Mouse (Mus musculus) cerebellum, adult 11 months (tissue): ENCODE measurements around the gene Brd3.

Source experiments
- DNase-seq: peaks from one replicate; pipeline ENCODE4 v3.0.0; 2022

Brd3 gene

GRCm38 (mm10) chr2:27425161-27425611 lies 82.3 kb downstream of the Brd3 start:
- no peak for DNase-seq

- DNase-seq: no peak
Measured at GRCm38 (mm10) chr2:27423596-27423995, 83.9 kb downstream of the Brd3 start.

- peak; percentile 45 for DNase-seq
Measured at GRCm38 (mm10) chr2:27421293-27422068, 86.0 kb downstream of the Brd3 start.

DNA sequence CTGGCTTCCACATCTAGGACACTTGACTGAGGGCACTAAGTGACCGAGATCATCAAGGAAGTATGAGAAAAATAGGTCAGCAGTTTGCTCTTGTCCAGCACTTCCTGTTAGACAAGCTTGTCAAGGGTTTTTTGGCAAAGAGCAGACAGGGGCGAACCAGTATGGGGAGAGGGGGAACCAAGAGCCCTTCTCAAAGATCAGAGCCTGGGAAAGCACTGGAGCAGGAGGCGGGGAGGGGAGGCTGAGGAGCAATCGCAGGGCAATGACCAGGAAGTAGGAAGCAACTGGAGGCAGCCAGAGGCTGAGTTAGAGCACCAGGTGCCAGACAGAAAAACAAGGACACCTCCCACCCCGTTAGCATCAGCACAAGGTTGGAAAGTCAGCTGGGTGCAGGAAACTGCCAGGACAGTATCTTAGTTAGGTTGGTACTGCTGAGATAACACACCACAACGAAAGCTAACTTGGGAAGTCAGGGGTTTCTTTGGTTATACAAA lies 88.8 kb downstream of the Brd3 start:
- no peak for DNase-seq

GRCm38 (mm10) chr2:27417648-27418153 lies 89.8 kb downstream of the Brd3 start:
- no peak for DNase-seq

DNA sequence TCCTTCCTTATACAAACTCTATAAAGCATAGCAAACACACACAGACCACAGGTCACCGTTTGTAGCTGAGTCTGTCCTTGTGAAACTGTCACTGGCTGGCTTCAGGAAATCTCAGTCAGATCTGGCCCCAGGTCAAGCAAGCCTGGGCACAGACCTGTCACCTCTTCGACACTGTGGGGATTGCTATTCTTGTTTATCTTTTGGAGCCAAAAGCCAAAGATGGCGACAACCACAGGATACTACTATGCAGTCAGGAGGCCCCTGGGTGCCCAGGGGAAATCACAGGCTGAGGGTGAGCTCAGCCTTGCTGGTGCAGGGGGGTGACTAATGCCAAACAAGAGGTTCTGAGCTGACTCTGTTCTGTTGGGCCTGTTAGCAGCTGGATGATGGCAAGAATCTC lies 91.0 kb downstream of the Brd3 start:
- DNase-seq: no peak

GRCm38 (mm10) chr2:27415060-27415783 lies 92.2 kb downstream of the Brd3 start:
- DNase-seq: no peak

DNA sequence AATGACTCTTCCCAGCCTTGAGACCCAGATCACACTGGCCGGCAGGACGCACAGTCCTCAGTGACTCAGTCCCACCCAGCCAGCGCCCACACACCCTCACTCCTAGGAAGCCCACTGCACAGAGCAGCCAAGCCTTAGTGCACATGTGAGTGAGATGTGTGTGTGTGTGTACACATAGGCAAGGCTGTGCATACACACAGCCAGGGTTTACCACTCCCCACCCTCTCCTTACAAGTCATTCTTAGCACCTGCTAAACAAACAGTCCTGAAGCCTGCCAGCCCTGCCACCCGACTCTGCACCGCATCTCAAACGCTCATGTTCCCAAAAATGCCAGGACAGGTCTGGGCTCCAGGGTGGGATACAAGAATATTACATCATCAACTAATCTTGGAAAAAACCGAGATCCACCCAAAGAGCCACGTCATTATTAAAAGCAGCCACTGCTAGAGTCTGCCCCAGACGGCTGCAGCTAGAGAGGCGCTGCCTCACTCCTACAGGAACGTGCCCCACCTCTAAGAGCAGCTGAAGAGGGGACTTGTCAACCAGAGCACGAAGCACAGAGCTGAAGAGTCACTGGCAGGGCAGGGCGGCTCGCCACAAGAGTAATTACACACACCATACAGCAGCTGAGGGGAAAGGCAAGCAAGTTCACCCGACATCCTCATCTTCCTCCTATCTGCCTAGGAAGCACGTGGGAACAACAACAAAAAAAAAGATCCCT lies 93.4 kb downstream of the Brd3 start:
- DNase-seq: no peak

DNA sequence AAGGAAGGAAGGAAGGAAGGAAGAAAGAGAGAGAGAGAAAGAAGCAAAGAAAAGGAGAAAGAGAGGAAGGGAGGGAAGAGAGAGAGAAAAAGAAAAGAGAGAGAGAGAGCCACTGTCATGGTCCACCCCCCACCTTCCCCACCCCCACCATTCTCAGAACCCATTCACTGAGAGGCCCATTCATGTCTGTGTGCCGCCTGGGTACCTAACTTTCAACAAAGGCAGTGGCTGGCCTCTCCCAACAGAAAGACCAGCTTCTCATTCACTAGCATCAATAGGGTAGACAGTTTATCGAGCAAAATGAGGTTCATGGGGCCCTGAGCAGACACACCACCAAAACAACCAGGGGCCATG lies 93.9 kb downstream of the Brd3 start:
- DNase-seq: no peak

DNA sequence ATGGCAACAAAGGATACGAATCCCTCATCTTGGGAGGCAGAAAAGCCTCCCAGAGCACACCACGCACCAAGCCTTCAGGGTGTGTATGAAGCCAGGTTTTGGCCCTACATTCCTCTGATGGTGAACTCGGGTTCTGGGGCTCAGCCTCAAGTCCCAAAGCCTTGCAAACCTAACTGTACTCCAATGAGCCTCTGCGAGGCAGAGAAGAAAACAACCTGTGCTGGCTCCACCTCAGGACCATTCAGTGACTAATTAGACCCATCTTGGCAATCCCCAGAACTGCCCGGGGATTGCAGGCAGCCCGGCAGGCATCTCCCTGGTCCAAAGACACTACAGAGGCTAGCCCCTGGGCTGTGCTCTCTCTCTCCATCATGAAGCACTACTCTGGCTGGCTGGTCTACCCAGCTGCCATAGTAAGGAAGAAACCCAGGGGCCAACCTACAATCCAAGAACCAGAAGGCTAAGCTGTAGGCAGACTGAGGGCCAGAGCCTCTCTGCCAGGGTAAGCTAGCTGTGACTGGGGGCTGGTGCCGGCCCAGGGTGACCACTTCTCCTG lies 95.1 kb downstream of the Brd3 start:
- no peak for DNase-seq

DNA sequence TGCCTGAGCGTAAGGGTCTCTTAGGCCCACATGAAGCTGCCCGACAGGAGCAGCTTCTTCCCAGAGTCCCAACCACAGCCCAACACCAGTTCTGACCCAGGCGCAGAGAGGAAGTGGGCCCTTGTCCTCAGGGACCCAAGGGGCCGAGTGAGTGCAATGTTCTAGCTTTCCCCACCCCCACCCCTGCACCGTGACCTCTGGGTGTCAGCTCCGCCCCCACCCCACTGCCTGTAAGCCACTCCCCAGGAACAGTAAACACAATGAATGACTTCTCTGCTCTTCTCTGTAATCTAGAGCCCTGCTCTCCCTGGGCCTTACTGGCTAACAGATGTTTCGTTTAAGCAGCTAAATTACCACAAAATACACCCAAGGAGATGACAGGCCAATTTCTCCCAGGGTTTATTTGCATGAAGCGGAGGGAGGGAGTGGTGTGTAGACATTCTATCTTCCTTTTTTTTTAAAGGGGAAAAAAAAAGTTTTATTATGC lies 95.7 kb downstream of the Brd3 start:
- DNase-seq: no peak

DNA sequence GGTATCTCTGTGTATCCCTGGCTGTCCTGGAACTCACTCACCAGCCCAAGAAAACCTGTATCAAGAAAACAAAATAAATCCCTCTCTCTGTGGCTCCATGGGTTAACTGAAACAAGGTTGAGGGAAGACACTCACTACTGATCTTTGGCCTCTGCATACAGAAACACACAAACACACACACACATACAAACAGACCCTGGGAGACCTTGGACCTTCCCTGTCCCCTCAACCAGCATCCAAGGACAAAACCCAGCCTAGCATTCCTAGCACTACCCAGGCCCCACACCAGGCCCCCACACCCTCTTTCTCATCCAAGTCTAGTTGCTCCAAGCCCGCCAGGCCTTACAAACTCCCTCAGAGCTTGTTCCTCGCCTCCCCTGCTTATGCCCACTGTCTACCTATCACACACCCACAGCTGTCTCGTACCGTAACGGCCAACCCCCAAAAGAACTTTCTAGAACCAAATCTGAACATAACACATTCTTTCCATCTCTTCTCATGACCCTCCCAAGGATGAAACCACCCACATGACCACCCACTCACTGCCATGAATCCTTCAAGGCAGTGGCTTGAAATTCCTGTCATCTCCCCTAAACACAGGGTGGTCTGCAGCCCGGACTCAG lies 96.8 kb downstream of the Brd3 start:
- DNase-seq: no peak

DNA sequence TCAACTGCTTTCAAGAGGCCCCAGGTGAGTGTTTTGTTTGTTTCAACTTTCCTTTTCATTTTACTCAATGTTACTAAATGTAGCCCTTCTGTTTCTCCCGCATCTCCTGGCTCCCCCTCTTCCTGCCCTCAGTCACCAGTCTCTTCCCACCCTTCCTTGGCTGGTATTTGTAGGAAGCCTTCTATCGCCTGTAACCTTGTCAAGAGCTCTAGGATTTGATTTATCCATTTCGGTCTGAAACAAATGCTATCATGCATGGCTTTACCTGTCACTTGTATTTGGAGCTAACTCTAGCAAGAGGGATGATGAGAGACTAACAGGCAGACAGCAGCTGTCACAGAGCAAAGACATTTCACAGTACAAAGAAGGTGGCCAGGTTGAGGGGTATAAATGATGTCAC lies 99.3 kb downstream of the Brd3 start:
- no peak for DNase-seq

DNA sequence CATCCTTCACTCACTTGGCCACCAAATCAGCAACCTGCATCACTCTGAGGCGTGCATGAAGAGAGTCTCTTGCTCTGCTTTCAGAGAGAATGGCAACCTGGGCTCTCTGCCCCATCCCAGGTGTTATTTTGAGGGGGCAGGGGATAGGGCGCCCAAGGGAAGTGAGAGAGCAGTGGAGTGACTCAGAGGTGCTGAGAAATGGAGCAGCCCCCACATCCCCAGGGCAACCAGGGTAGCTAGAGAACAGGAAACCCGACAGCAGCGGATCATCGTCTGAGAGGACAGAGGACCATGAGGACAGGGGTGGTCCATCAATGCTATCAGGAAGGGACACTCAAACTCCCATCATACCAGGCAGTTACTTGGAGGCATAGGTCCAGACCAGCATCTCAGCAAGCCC lies 100.5 kb downstream of the Brd3 start:
- no peak for DNase-seq

GRCm38 (mm10) chr2:27405094-27405884 lies 102.2 kb downstream of the Brd3 start:
- DNase-seq: no peak

DNA sequence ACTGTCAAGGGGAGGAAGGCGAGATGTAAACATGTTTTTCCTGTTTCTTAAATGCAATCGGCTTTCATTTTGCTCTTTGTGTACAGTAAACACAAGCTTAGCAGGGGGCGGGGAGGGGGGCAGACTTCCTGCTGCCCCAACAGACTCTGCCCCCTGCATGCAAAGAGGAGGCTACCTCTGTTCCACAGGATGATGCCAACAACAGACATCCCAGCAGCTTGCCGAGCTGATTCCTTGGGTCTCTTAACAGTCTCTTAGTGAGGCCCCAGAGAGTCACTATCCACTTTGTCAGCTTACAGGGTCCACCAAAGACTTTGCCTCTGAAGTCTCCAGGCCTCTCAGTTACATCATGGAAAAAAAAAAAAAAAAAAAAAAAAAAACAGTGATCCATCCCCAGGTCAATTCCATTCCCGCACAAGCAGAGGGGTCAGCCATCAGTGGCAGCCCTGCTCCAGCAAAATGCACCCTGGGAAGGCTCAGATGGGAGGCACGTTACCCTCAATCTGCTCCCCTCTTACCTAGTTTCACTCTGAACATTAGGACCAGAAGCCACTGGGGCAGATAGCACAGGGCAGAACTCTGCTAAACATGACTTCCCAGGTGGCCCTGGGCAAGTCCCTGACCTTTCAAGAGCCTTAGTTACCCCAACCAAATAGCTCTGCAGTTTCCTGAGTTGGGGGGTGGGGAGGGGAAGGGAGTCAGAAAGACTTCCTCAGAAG lies 102.9 kb downstream of the Brd3 start:
- no peak for DNase-seq

DNA sequence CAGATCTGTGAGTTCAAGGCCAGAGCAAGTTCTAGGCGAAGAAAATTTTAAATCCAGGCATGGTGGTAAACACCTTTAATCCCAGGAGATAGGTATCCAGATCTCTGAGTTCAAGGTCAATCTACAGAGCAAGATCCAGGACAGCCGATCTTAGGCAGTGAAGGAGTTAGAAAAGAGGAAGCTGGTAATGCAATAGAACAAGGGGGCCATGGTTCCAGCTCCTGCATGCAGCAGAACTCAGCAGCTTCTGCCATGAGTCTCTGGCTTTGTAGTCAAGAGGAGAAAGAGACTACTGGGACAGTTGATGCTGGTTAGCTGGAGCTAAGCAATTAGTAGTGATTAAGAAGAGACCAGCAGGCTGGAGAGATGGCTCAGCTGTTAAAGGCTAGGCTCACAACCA lies 105.9 kb downstream of the Brd3 start:
- DNase-seq: no peak

GRCm38 (mm10) chr2:27400083-27400482 lies 107.4 kb downstream of the Brd3 start:
- DNase-seq: no peak

- no peak for DNase-seq
Measured at GRCm38 (mm10) chr2:27396656-27397440, 110.6 kb downstream of the Brd3 start.
